Mouse (Mus musculus): ENCODE measurements around the gene Ppm1d. TPM values are rescaled to one million over a fixed set of nuclear protein-coding genes. Genes with fewer than 3 reads are reported as not detected.

Ppm1d gene
- polyA plus RNA-seq, 1 experiment = 2.6 TPM

DNA sequence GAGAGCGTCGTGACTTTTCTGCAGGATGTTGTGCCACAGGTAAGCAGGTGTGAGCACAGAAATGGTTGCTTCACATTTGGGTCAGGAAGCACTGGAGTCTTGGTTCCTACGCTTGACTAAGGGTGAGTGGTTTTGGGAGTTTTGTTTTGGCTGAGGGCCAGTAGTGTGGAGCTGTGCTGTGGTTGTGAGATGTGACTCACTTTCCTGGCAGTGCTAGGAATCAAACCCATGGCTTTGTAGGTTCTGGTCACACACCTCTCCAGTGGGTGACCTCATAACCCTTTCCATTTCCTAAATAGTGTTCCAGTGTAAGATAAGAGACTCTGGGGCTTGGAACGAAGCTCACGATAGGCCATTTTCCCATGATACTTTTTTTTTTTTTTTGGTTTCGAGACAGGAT, 48.6 kb downstream of the Ppm1d start:
- no peaks in the 10 kb centered on the region for H3K27me3 ChIP-seq (ENCODE audit: control insufficient read depth, insufficient read depth, low read length)
- 94% methylated on average over 6 of the region's 6 CpGs for WGBS
- no peaks in the 10 kb centered on the region for H3K4me1 ChIP-seq (ENCODE audit: control insufficient read depth, insufficient read depth, insufficient read length, low read length)

DNA sequence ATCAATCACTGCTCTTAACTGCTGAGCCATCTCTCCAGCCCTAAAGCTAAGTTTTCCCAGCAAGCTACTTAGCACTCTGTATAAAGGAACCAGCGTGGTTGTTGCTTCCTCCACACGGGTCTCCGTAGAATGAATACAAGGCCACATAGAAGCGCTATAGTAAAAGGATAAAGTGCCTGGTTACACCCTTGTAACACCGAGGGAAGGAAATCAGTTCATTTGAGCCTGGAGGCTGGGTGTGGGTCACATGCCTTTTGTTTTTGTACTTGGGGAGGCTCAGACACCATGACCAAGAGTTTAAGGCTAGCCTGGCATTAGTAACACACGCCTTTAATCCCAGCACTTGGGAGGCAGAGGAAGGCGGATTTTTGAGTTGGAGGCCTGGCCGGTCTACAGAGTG, 50.6 kb downstream of the Ppm1d start:
- 90% methylated on average over 8 of the region's 8 CpGs for WGBS
- no peak overlapping the region for H3K4me3 ChIP-seq (ENCODE audit: low read depth, low read length)
- no peaks in the 10 kb centered on the region for H3K27me3 ChIP-seq (ENCODE audit: control insufficient read depth, insufficient read depth, low read length)
- H3K4me1 ChIP-seq (ENCODE audit: control insufficient read depth, insufficient read depth, insufficient read length, low read length) = no peaks in the 10 kb centered on the region
- peaks cover 11% of the 10 kb centered on the region for H3K36me3 ChIP-seq (ENCODE audit: control insufficient read depth, insufficient read depth, low read length)
- no peak overlapping the region for H3K27ac ChIP-seq (ENCODE audit: insufficient read depth, low read depth, low read length)
- TF ChIP-seq CTCF (IDR thresholded peaks at IDR 0.05; ENCODE audit: extremely low read depth, insufficient read length, insufficient replicate concordance, low read depth, low read length) (no peak), POLR2A (IDR thresholded peaks at IDR 0.05; ENCODE audit: low read depth, low read length) (no peak)

More for the DNA sequence above, 48.6 kb downstream of the Ppm1d start:
- no peak overlapping the region for H3K27ac ChIP-seq (ENCODE audit: insufficient read depth, low read depth, low read length)
- TF ChIP-seq CTCF (IDR thresholded peaks at IDR 0.05; ENCODE audit: extremely low read depth, insufficient read length, insufficient replicate concordance, low read depth, low read length) (no peak), POLR2A (IDR thresholded peaks at IDR 0.05; ENCODE audit: low read depth, low read length) (no peak)
- H3K4me3 ChIP-seq (ENCODE audit: low read depth, low read length) = no peak overlapping the region
- H3K36me3 ChIP-seq (ENCODE audit: control insufficient read depth, insufficient read depth, low read length) = peaks cover 6% of the 10 kb centered on the region

- Histone ChIP-seq H3K36me3 (ENCODE audit: control insufficient read depth, insufficient read depth, low read length) (peaks cover 9% of the 10 kb centered on the region), H3K27ac (ENCODE audit: insufficient read depth, low read depth, low read length) (no peak overlapping the region), H3K4me3 (ENCODE audit: low read depth, low read length) (no peak overlapping the region), H3K4me1 (ENCODE audit: control insufficient read depth, insufficient read depth, insufficient read length, low read length) (no peaks in the 10 kb centered on the region), H3K27me3 (ENCODE audit: control insufficient read depth, insufficient read depth, low read length) (no peaks in the 10 kb centered on the region)
- TF ChIP-seq CTCF (IDR thresholded peaks at IDR 0.05; ENCODE audit: extremely low read depth, insufficient read length, insufficient replicate concordance, low read depth, low read length) (no peak), POLR2A (IDR thresholded peaks at IDR 0.05; ENCODE audit: low read depth, low read length) (no peak)
- WGBS = 93% methylated on average over 3 of the region's 3 CpGs
Measured at GRCm38 (mm10) chr11:85366168-85366567, 55.1 kb downstream of the Ppm1d start.

DNA sequence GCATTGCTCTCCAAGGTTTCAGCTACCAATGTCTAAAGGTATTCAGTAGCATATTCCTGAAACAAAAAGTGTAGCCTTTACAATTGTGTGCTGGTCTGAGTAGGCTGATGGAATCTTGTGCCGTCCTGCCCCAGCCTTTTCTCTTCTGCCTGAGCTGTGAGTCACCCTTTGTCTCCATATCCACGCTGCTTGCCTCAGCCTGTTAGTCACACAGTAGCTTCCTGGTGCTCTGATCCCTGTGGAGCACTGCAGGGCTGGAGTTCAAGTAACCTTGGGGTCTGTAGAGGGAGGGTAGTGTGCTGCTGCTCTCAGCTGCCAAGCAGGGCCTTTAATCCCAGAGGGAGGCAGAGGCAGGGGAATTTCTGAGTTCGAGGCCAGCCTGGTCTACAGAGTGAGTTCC, 56.8 kb downstream of the Ppm1d start:
- 89% methylated on average over 3 of the region's 3 CpGs for WGBS

DNA sequence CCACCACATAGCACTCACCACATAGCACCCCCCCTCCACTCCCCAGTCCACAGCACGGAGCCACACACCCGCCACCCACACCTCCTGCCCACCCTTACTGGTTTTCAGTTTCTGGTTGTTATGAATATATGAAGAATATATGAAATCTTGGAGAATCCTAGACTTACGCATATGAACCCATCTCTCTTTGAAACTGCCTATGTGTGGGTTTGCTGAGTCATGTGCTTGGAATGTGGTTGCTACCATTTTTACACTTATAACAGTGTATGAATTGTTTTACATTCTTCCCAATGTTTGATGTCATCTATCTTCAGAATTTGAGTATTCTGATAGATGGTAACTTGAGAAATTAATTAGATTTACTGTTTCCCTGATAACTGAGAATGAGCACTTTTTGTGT, 68.0 kb downstream of the Ppm1d start:
- TF ChIP-seq CTCF (IDR thresholded peaks at IDR 0.05; ENCODE audit: extremely low read depth, insufficient read length, insufficient replicate concordance, low read depth, low read length) (no peak), POLR2A (IDR thresholded peaks at IDR 0.05; ENCODE audit: low read depth, low read length) (no peak)
- WGBS = 94% methylated on average over 3 of the region's 3 CpGs
- H3K4me3 ChIP-seq (ENCODE audit: low read depth, low read length) = no peak overlapping the region

More for the DNA sequence above, 56.8 kb downstream of the Ppm1d start:
- Histone ChIP-seq H3K4me3 (ENCODE audit: low read depth, low read length) (no peak overlapping the region), H3K27ac (ENCODE audit: insufficient read depth, low read depth, low read length) (no peak overlapping the region), H3K36me3 (ENCODE audit: control insufficient read depth, insufficient read depth, low read length) (peaks cover 11% of the 10 kb centered on the region), H3K27me3 (ENCODE audit: control insufficient read depth, insufficient read depth, low read length) (no peaks in the 10 kb centered on the region), H3K4me1 (ENCODE audit: control insufficient read depth, insufficient read depth, insufficient read length, low read length) (no peaks in the 10 kb centered on the region)
- TF ChIP-seq POLR2A (IDR thresholded peaks at IDR 0.05; ENCODE audit: low read depth, low read length) = no peak
- no peak for TF ChIP-seq CTCF (IDR thresholded peaks at IDR 0.05; ENCODE audit: extremely low read depth, insufficient read length, insufficient replicate concordance, low read depth, low read length)

GRCm38 (mm10) chr11:85380046-85380445, 69.0 kb downstream of the Ppm1d start:
- 0 out of 2 replicates have a peak, but pooled peaks cover 2% of the 10 kb centered on the region for H3K36me3 ChIP-seq (ENCODE audit: control insufficient read depth, insufficient read depth, low read length)
- 23% methylated on average over 1 of the region's 1 CpGs for WGBS
- no peak overlapping the region for H3K4me3 ChIP-seq (ENCODE audit: low read depth, low read length)
- no peaks in the 10 kb centered on the region for H3K27me3 ChIP-seq (ENCODE audit: control insufficient read depth, insufficient read depth, low read length)
- no peaks in the 10 kb centered on the region for H3K4me1 ChIP-seq (ENCODE audit: control insufficient read depth, insufficient read depth, insufficient read length, low read length)
- H3K27ac ChIP-seq (ENCODE audit: insufficient read depth, low read depth, low read length) = no peak overlapping the region
- TF ChIP-seq CTCF (IDR thresholded peaks at IDR 0.05; ENCODE audit: extremely low read depth, insufficient read length, insufficient replicate concordance, low read depth, low read length) = no peak
- no peak for TF ChIP-seq POLR2A (IDR thresholded peaks at IDR 0.05; ENCODE audit: low read depth, low read length)

More for the DNA sequence above, 68.0 kb downstream of the Ppm1d start:
- H3K4me1 ChIP-seq (ENCODE audit: control insufficient read depth, insufficient read depth, insufficient read length, low read length) = no peaks in the 10 kb centered on the region
- H3K27me3 ChIP-seq (ENCODE audit: control insufficient read depth, insufficient read depth, low read length) = no peaks in the 10 kb centered on the region
- H3K27ac ChIP-seq (ENCODE audit: insufficient read depth, low read depth, low read length) = no peak overlapping the region
- 0 out of 2 replicates have a peak, but pooled peaks cover 3% of the 10 kb centered on the region for H3K36me3 ChIP-seq (ENCODE audit: control insufficient read depth, insufficient read depth, low read length)

GRCm38 (mm10) chr11:85382055-85382454, 71.0 kb downstream of the Ppm1d start:
- Histone ChIP-seq H3K4me1 (ENCODE audit: control insufficient read depth, insufficient read depth, insufficient read length, low read length) (no peaks in the 10 kb centered on the region), H3K4me3 (ENCODE audit: low read depth, low read length) (no peak overlapping the region), H3K27ac (ENCODE audit: insufficient read depth, low read depth, low read length) (no peak overlapping the region), H3K36me3 (ENCODE audit: control insufficient read depth, insufficient read depth, low read length) (no peaks in the 10 kb centered on the region), H3K27me3 (ENCODE audit: control insufficient read depth, insufficient read depth, low read length) (no peaks in the 10 kb centered on the region)
- WGBS = 10% methylated on average over 4 of the region's 4 CpGs
- TF ChIP-seq CTCF (IDR thresholded peaks at IDR 0.05; ENCODE audit: extremely low read depth, insufficient read length, insufficient replicate concordance, low read depth, low read length) (peak; percentile 73; the same call in 1 of the 2 replicates), POLR2A (IDR thresholded peaks at IDR 0.05; ENCODE audit: low read depth, low read length) (no peak)

Measured in small intestine, adult 2 months (tissue).